Mouse (Mus musculus) fibroblast of lung, adult 2 months (primary cell): ENCODE measurements around the gene Olfr152.

Source experiments
- DNase-seq: peaks from one replicate; pipeline ENCODE4 v3.0.0-alpha.2; 2011; ENCODE audit warnings: low read depth

Olfr152 gene

DNA sequence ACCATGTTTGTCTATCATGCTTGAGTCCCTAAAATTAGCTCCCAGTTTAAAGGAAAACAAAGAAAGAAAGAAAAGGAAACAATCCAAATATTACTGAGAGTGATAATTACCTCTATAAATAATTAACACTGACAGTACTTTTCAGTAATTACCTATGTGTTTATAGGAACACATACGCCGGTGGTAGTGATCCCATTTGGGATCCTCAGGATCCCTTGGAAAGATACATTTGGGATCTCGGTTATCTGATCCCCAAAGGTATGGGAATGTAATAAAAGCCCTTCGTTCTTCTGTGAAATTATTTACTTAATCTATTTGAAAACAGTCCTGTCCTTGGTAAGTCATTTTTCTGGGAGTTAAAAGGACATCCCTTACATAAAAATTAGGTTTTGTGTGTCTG lies at the start of gene Olfr152:
Olfr152 (plus strand) TSS at position 301 of the 400 bp plus-strand sequence.
- no peak for DNase-seq

DNA sequence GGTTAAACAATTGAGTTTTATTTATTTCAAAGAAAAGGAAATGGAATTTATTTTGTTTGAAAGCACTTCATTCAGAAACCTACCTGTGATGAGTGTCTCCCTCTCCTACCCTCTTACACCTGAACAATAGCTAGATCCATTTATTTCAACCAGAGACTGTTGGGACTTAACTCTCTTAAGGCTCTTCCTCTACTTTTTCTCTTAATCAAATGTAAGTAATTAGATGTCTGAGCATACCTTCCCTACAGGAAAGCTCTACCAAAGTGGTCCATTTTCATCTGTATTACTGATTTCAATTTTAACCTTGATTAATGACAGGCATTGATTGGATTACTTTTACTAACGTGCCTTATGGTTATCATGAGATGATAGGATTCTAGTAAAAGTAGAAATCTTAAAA lies 39.4 kb upstream of the Olfr152 start, which contains the start of gene Olfr1138:
Olfr1138 (minus strand) TSS at position 101 of the 400 bp plus-strand sequence.
- no peak for DNase-seq

- no peak for DNase-seq
These were observed 35.8 kb upstream of the Olfr152 start, which contains the start of gene Olfr1140 for GRCm38 (mm10) chr2:87743452-87743851. Olfr1140 (plus strand) TSS chr2:87743752.

DNA sequence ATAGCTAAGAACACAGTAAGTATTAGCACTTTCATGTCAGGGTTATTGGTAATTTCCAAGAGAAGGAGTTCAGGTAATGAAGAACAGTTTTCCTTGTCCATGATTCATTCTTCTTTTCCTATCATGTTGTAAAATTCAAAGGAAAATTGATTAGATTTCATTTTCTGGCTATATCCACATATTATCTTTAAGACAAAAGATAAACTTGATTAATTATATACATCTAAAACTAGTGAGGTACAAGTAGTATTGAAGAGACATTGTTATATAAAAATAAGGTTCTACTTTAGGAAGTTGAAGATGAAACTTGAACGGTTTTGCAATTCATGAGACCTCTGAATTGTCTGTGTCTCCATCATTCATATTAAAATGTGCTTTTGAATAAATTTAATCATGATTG lies 25.4 kb upstream of the Olfr152 start, which contains the start of gene Olfr1141:
Olfr1141 (minus strand) TSS at position 101 of the 400 bp plus-strand sequence.
- DNase-seq, result no peak

- DNase-seq, result no peak
These were observed 3.1 kb upstream of the Olfr152 start for GRCm38 (mm10) chr2:87776143-87776542.

- no peak for DNase-seq
These were observed 21.0 kb downstream of the Olfr152 start, which contains the start of gene Olfr1143 for GRCm38 (mm10) chr2:87800292-87800691. Olfr1143 (plus strand) TSS chr2:87800592.

DNA sequence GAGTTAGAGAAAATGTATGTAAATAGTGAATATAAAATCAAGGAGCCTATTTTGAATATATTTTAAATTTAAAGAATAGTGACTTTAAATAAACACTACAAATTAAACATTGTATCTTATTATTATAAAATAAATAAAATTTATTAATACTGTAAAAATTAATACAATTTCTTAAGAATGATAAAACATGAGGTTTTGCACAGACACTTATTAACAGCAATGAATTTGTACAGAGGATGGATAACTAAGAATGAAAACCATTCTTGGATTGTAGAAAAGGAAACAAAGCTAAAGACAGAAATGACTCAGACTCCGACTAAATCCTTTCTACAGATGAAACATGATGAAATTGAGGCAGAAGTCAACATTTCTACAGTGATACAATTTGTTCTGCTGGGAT lies 30.2 kb downstream of the Olfr152 start, which contains the start of gene Olfr1145:
Olfr1145 (plus strand) TSS at position 301 of the 400 bp plus-strand sequence.
- no peak for DNase-seq

GRCm38 (mm10) chr2:87830233-87830632 lies 51.0 kb downstream of the Olfr152 start, which contains the start of gene Olfr1148:
Olfr1148 (plus strand) TSS chr2:87830533.
- DNase-seq, result no peak
